Mouse (Mus musculus) forebrain, embryonic 13.5 days (tissue): ENCODE results near the gene Cdcp1. TPM values are rescaled to one million over a fixed set of nuclear protein-coding genes. Genes with fewer than 3 reads are reported as not detected.

ENCODE experiments used
- ATAC-seq: fragments of 200-750 bp; cut with Nextera tagmentation; 2 replicates; pipeline ENCODE4 v1.8.0; 2017
- H3K27ac ChIP-seq: fragments of 300-500 bp; sonication (generic); 2 replicates; pipeline ENCODE4 v1.5.1; 2015; ENCODE audit warnings: inconsistent platforms, mild to moderate bottlenecking, moderate library complexity
- H3K27me3 ChIP-seq: fragments of 300-500 bp; sonication (generic); 2 replicates; pipeline ENCODE4 v1.6.1; 2015; ENCODE audit warnings: mild to moderate bottlenecking, inconsistent platforms
- H3K36me3 ChIP-seq: fragments of 300-500 bp; sonication (generic); 2 replicates; pipeline ENCODE4 v1.6.1; 2015; ENCODE audit warnings: mild to moderate bottlenecking, inconsistent platforms; ENCODE audit not compliant: poor library complexity, severe bottlenecking
- H3K4me1 ChIP-seq: fragments of 300-500 bp; sonication (generic); 2 replicates; pipeline ENCODE4 v1.6.1; 2015; ENCODE audit warnings: inconsistent platforms
- H3K4me2 ChIP-seq: fragments of 300-500 bp; sonication (generic); 2 replicates; pipeline ENCODE4 v1.6.1; 2015; ENCODE audit warnings: inconsistent platforms, mild to moderate bottlenecking, moderate library complexity
- H3K4me3 ChIP-seq: fragments of 300-500 bp; sonication (generic); 2 replicates; pipeline ENCODE4 v1.5.1; 2015; ENCODE audit warnings: mild to moderate bottlenecking, inconsistent platforms
- H3K9ac ChIP-seq: fragments of 300-500 bp; sonication (generic); 2 replicates; pipeline ENCODE4 v1.6.1; 2015; ENCODE audit warnings: mild to moderate bottlenecking, inconsistent platforms
- H3K9me3 ChIP-seq: fragments of 300-500 bp; sonication (generic); replicated peaks from 2 replicates; pipeline ENCODE4 v1.6.1; 2016; ENCODE audit warnings: inconsistent platforms
- WGBS: fragments of 180-500 bp; shearing (Covaris S2); methylation state at CpG from one replicate; pipeline ENCODE4 v1.1.7; 2015; 5-methylcytosine and 5-hydroxymethylcytosine counted together
- polyA plus RNA-seq: library from polyadenylated mRNA; unstranded; fragments of >200 nt; fragmentation: Nextera tagmentation; extraction: Ambion mirVana; gene quantifications from 2 replicates; pipeline ENCODE4 v1.2.1, GENCODE M21; 2015

Cdcp1 gene
- polyA plus RNA-seq, 1 experiment from 2014 or later, result not detected

DNA sequence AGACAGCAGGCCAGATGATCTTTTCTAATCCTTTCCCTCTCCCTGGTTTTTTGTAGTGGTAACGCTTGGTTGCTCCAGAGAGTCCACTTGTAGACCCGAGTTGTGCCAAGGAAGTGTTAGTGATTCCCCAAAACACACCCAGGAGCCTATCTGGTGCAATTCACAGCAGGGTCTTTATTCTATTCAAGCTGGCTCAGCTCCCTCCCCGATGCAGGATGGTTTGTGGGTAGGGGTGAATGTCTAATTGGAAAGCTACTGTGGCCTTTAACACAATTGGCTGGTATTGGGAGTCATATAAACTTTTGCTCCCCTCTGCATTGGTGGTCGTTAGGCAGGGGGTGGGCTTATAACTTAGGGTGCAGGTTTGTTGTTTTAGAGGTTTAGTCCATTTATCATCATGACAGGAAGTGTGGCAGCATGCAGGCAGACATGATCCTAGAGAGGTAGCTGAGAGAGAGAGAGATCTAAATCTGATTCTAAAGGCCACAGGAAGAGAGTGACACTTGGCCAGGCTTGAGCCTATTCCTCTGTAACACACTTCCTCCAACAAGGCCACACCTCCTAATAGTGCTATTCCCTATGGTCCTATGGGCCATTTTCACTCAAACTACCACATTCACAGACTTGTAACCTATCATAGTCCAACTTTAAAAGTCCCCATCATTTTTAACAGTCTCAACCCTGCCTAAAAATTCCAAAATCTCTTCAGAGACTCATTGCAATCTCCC, 75.8 kb downstream of the Cdcp1 start:
- H3K36me3 ChIP-seq, result peaks cover 82% of the 10 kb centered on the region
- H3K27me3 ChIP-seq, result no peaks in the 10 kb centered on the region
- no peak overlapping the region for H3K4me2 ChIP-seq
- 75% methylated on average over 4 of the region's 4 CpGs for WGBS
- H3K9ac ChIP-seq, result no peak overlapping the region
- no peak for ATAC-seq
- H3K27ac ChIP-seq, result no peak overlapping the region
- H3K9me3 ChIP-seq, result no peaks in the 10 kb centered on the region
- H3K4me3 ChIP-seq, result no peak overlapping the region
- H3K4me1 ChIP-seq, result no peaks in the 10 kb centered on the region

DNA sequence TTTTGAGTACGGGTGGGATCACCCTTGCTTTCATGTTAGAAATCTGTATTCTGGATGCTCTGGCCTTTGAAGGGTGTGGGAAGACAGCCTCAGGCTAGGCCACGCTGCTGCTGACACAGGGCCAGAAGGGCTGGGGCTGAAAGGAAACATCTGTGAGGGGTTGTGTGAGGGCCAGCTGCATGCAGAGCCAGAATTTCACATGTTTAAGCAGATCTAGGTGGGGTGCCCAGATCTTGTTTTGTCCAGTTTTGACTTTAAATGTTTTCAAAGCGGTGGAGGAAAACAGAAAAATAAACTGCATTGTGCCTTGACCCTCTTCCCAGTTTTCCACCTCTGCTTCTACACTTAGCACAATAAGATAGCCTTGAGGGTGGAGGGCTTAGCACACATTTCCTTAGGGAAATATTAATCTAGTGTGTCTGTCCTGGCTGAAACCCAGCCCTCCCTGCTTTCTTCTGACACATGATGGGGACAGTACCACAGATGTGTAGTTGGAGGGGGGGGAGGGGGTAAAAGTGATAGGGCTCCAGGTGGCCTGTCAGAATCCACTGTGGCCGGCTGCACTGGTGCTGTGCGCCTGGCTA, 76.9 kb downstream of the Cdcp1 start:
- H3K4me3 ChIP-seq, result no peak overlapping the region
- no peaks in the 10 kb centered on the region for H3K9me3 ChIP-seq
- ATAC-seq, result no peak
- no peaks in the 10 kb centered on the region for H3K4me1 ChIP-seq
- H3K4me2 ChIP-seq, result no peak overlapping the region
- WGBS, result 82% methylated on average over 5 of the region's 5 CpGs
- H3K36me3 ChIP-seq, result peaks cover 88% of the 10 kb centered on the region
- no peaks in the 10 kb centered on the region for H3K27me3 ChIP-seq
- no peak overlapping the region for H3K9ac ChIP-seq
- H3K27ac ChIP-seq, result no peak overlapping the region

GRCm38 (mm10) chr9:123136953-123137682, 78.7 kb downstream of the Cdcp1 start:
- H3K36me3 ChIP-seq, result peaks cover 92% of the 10 kb centered on the region
- 90% methylated on average over 7 of the region's 7 CpGs for WGBS
- H3K4me3 ChIP-seq, result no peak overlapping the region
- H3K9me3 ChIP-seq, result no peaks in the 10 kb centered on the region
- no peak overlapping the region for H3K4me2 ChIP-seq
- H3K9ac ChIP-seq, result no peak overlapping the region
- H3K4me1 ChIP-seq, result no peaks in the 10 kb centered on the region
- H3K27ac ChIP-seq, result no peak overlapping the region
- no peak for ATAC-seq
- H3K27me3 ChIP-seq, result no peaks in the 10 kb centered on the region

DNA sequence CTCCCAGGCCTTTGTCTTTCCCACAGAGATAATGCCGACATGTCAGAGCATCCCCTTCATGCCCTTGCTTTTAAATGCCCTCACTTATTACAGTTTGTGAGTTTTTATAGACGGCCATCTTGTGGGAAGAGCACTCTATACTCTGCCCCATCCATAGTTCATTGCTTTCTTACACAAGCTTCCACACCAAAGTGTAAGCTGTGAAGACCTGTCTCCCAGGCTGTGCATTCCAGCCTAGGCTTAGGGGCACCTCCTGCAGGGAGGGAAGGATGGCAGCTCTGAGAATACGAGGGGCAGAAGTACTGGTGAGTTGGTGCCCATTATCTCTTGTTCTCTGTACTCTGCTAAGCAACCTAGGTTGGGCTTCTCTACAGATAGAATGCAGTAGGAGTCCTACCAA, 82.8 kb downstream of the Cdcp1 start:
- no peaks in the 10 kb centered on the region for H3K4me1 ChIP-seq
- no peak overlapping the region for H3K27ac ChIP-seq
- H3K4me3 ChIP-seq, result no peak overlapping the region
- H3K9me3 ChIP-seq, result no peaks in the 10 kb centered on the region
- ATAC-seq, result no peak
- no peak overlapping the region for H3K4me2 ChIP-seq
- H3K36me3 ChIP-seq, result peaks cover 97% of the 10 kb centered on the region
- H3K9ac ChIP-seq, result no peak overlapping the region
- 90% methylated on average over 3 of the region's 3 CpGs for WGBS
- no peaks in the 10 kb centered on the region for H3K27me3 ChIP-seq

- H3K4me1 ChIP-seq, result no peaks in the 10 kb centered on the region
- ATAC-seq, result no peak
- H3K4me2 ChIP-seq, result no peak overlapping the region
- H3K9ac ChIP-seq, result no peak overlapping the region
- H3K4me3 ChIP-seq, result no peak overlapping the region
- no peaks in the 10 kb centered on the region for H3K27me3 ChIP-seq
- peaks cover 65% of the 10 kb centered on the region for H3K36me3 ChIP-seq
- WGBS, result 96% methylated on average over 6 of the region's 6 CpGs
- H3K9me3 ChIP-seq, result no peaks in the 10 kb centered on the region
- no peak overlapping the region for H3K27ac ChIP-seq
Measured at GRCm38 (mm10) chr9:123127663-123128062, 88.2 kb downstream of the Cdcp1 start.

DNA sequence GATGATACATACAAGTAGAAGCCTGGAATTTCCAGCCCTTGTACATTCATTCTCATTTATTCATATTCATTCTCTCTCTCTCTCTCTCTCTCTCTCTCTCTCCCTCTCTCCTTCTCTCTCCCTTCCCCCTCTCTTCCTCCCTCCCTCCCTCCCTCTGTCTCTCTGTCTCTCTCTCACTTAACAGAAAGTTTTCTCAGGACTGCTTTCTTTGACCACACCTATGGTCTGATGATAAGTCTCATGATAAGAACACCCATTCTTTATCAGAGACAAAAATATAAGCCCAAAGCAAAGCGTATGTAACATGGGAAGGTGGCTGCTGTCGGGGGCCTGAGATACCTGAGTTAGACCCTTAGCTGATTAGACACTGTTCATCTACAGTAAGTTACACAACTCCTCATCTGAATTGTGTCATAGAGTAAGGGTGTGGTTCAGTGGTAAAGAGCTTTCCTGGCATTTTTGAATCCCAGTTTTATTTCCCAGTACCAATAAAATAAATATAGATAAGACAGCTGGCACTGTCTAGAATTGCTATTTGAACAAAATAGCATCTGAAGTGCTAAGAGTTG, 91.3 kb downstream of the Cdcp1 start:
- H3K27me3 ChIP-seq, result no peaks in the 10 kb centered on the region
- H3K27ac ChIP-seq, result no peak overlapping the region
- peaks cover 63% of the 10 kb centered on the region for H3K36me3 ChIP-seq
- no peaks in the 10 kb centered on the region for H3K4me1 ChIP-seq
- ATAC-seq, result no peak
- H3K9ac ChIP-seq, result no peak overlapping the region
- 93% methylated on average over 2 of the region's 2 CpGs for WGBS
- no peak overlapping the region for H3K4me2 ChIP-seq
- no peak overlapping the region for H3K4me3 ChIP-seq
- H3K9me3 ChIP-seq, result no peaks in the 10 kb centered on the region

- no peak overlapping the region for H3K4me3 ChIP-seq
- ATAC-seq, result no peak
- no peak overlapping the region for H3K4me2 ChIP-seq
- WGBS, result 92% methylated on average over 6 of the region's 6 CpGs
- no peaks in the 10 kb centered on the region for H3K27me3 ChIP-seq
- no peak overlapping the region for H3K27ac ChIP-seq
- H3K4me1 ChIP-seq, result no peaks in the 10 kb centered on the region
- peaks cover 63% of the 10 kb centered on the region for H3K36me3 ChIP-seq
- no peaks in the 10 kb centered on the region for H3K9me3 ChIP-seq
- no peak overlapping the region for H3K9ac ChIP-seq
Measured at GRCm38 (mm10) chr9:123123571-123124412, 92.0 kb downstream of the Cdcp1 start.

DNA sequence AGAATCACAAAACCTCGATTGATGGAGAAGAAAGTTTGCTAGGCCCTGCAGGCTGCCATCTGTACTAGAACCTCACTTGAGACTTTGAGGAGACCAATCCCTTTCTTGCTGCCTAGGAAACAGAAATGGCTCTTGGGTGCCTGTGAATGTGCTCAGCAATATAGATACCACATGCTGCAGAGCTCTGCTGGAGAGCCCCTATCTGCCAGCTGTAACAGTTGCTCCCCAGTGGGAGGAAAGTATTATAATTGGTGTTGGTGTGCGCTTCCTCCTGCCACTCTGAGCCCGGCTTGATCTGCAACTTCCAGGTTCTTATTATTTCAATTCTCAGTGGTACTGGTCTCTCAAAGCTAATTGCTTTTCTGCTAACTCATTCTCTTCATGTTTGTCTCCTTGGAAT, 92.8 kb downstream of the Cdcp1 start:
- Histone ChIP-seq H3K9me3 (no peaks in the 10 kb centered on the region), H3K27me3 (no peaks in the 10 kb centered on the region), H3K36me3 (peaks cover 61% of the 10 kb centered on the region), H3K4me3 (no peak overlapping the region), H3K4me1 (no peaks in the 10 kb centered on the region), H3K27ac (no peak overlapping the region), H3K9ac (no peak overlapping the region), H3K4me2 (no peak overlapping the region)
- 90% methylated on average over 3 of the region's 3 CpGs for WGBS
- no peak for ATAC-seq

Other genes with a start within 250 kb of the Cdcp1 start
- gene Tmem42, start 194.7 kb downstream of the Cdcp1 start, polyA plus RNA-seq, result 16.4 and 17.9 TPM in 2 replicates
- 0.68 TPM in 1 of 2 replicates, not detected in the other for gene Tgm4, start 181.3 kb downstream of the Cdcp1 start, polyA plus RNA-seq
- 66.8 and 80.7 TPM in 2 replicates for gene Zdhhc3, start 102.8 kb downstream of the Cdcp1 start, polyA plus RNA-seq
- 110 and 118 TPM in 2 replicates for gene Exosc7, start 102.8 kb downstream of the Cdcp1 start, polyA plus RNA-seq
- gene Clec3b, start 65.1 kb downstream of the Cdcp1 start, polyA plus RNA-seq, result 0.17 TPM in 1 of 2 replicates, not detected in the other
- 10.0 and 13.4 TPM in 2 replicates for gene Tmem158, start 44.7 kb upstream of the Cdcp1 start, polyA plus RNA-seq
- 933 and 1,028 TPM in 2 replicates for gene Lars2, start 150.9 kb upstream of the Cdcp1 start, polyA plus RNA-seq